Mouse (Mus musculus): ENCODE results near the gene Pcca.

- no peak for TF ChIP-seq CHD2 (IDR thresholded peaks at IDR 0.05; ENCODE audit: low read depth, low read length)
- TF ChIP-seq HCFC1 (IDR thresholded peaks at IDR 0.05; ENCODE audit: borderline replicate concordance, insufficient read depth, low read length), result no peak
Observed at GRCm38 (mm10) chr14:122800296-122800695, 266.2 kb downstream of the Pcca start.

All from ES-E14 (cell line).